Mouse (Mus musculus) limb, embryonic 13.5 days (tissue): Measurements from ENCODE around the gene Rtraf. TPM values are rescaled to one million over a fixed set of nuclear protein-coding genes. Genes with fewer than 3 reads are reported as not detected.
"Not testable (repeated sequence)": the region's sequence is repeated elsewhere in the genome, so short reads cannot be mapped to it uniquely, and the experiment has no call there.

ENCODE experiments used
- ATAC-seq: fragments of 200-750 bp; cut with Nextera tagmentation; 2 replicates; pipeline ENCODE4 v1.8.0; 2017; ENCODE audit warnings: low read depth, moderate number of reproducible peaks, moderate TSS enrichment; ENCODE audit not compliant: low FRiP score
- H3K27ac ChIP-seq: fragments of 300-500 bp; sonication (generic); 2 replicates; pipeline ENCODE4 v1.5.1; 2015; ENCODE audit warnings: inconsistent platforms, mild to moderate bottlenecking, moderate library complexity
- H3K27me3 ChIP-seq: fragments of 300-500 bp; sonication (generic); 2 replicates; pipeline ENCODE4 v1.6.1; 2015; ENCODE audit warnings: mild to moderate bottlenecking, inconsistent platforms
- H3K36me3 ChIP-seq: fragments of 300-500 bp; sonication (generic); 2 replicates; pipeline ENCODE4 v1.6.1; 2015; ENCODE audit warnings: inconsistent platforms, mild to moderate bottlenecking, moderate library complexity
- H3K4me1 ChIP-seq: fragments of 300-500 bp; sonication (generic); 2 replicates; pipeline ENCODE4 v1.6.1; 2015; ENCODE audit warnings: inconsistent platforms
- H3K4me2 ChIP-seq: fragments of 300-500 bp; sonication (generic); replicated peaks from 2 replicates; pipeline ENCODE4 v1.6.1; 2015; ENCODE audit warnings: inconsistent platforms, mild to moderate bottlenecking, moderate library complexity
- H3K4me3 ChIP-seq: fragments of 300-500 bp; sonication (generic); 2 replicates; pipeline ENCODE4 v1.5.1; 2015; ENCODE audit warnings: moderate library complexity, mild to moderate bottlenecking, inconsistent platforms
- H3K9ac ChIP-seq: fragments of 300-500 bp; sonication (generic); 2 replicates; pipeline ENCODE4 v1.6.1; 2015; ENCODE audit warnings: mild to moderate bottlenecking, inconsistent platforms
- H3K9me3 ChIP-seq: fragments of 300-500 bp; sonication (generic); 2 replicates; pipeline ENCODE4 v1.6.1; 2016; ENCODE audit warnings: inconsistent platforms
- WGBS: fragments of 180-500 bp; shearing (Covaris S2); methylation state at CpG from one replicate; pipeline ENCODE4 v1.1.7; 2015; 5-methylcytosine and 5-hydroxymethylcytosine counted together
- polyA plus RNA-seq: library from polyadenylated mRNA; unstranded; fragments of >200 nt; fragmentation: Nextera tagmentation; extraction: Ambion mirVana; gene quantifications from 2 replicates; pipeline ENCODE4 v1.2.1, GENCODE M21; 2015

Gene Rtraf
- polyA plus RNA-seq: 239 and 245 TPM in 2 replicates

DNA sequence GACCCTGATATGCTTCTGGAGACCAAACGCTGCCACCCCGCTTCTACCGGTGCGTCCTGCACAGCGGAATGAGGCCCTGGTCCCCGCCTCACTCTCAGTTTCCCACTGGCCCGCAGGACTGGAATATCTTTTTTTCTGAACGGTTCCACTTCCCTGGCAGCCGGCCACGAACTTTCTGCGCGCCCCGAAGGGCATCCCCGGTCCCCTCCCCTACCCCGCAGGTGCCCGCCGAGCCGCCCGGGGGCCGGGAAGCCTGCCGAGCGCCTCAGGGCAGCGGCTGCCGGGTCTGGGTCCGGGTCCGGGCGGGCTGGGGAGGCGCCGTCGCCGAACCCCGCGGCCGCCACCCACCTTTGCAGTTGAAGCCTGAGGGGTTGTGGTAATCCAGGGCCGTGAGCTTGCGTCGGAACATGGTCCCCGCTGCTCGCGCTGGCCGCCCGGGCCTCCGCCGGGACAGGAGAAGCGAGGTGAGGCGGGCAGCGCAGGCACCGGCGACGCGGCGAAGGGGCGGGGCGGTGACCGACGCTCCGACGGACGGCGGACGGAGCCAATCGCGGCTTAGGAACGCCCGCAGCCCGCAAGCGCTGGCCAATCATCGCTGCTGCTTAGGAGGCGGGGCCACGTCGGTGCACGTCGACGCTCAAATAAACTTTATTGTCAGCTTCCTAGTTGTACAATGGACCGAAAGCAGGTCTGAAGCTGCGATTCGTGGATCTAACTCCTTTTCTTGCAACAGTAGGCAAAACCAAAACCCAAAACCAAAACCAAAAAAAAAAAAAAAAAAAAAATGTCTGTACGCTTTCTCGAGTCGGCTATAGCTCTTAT, at the start of gene Rtraf:
Gene Rtraf (minus strand): TSS at position 504 of the 822 bp plus-strand sequence.
- H3K4me1 ChIP-seq: peaks cover 12% of the 10 kb centered on the region
- H3K9ac ChIP-seq: peak within 1 kb of the TSS; percentile 91
- no peaks in the 10 kb centered on the region for H3K9me3 ChIP-seq
- peak within 1 kb of the TSS; percentile 66 for H3K27ac ChIP-seq
- H3K27me3 ChIP-seq: no peaks in the 10 kb centered on the region
- H3K4me3 ChIP-seq: peak within 1 kb of the TSS; percentile 97
- WGBS: under 1% methylated on average over 79 of the region's 80 CpGs
- ATAC-seq: peak; percentile 99
- peak within 1 kb of the TSS; percentile 66 for H3K4me2 ChIP-seq
- H3K36me3 ChIP-seq: peaks cover 26% of the 10 kb centered on the region

DNA sequence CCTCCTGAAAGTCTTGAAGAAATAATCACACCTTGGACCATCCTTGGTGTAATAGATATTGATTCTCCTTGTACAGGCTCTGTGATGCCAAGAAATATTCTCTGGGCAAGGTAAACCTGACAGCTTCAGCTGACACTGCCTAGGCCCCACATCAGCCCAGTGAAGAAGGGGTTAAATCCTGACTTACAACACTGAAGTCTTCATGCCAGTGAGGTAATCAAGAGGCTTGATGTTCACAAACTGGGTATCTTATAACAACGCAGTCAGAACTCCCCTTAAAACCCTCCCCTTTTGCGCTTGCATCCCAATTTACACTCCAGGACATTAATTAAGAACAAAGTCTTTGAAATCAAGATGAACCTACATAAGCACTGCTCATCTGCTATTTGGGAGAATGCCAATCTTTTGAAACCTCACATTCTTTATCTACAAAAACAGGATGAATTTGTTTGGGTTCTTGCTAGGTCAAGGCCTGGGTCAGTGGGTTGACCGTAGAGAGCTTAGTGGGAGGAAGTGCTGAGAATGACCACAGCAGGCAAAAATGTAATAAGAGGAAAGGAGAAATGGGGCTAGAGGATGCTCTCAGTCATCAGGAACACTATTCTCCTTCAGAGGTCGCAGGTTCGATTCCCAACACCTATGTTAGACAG, 43.8 kb upstream of the Rtraf start:
- Histone ChIP-seq H3K27me3 (no peaks in the 10 kb centered on the region), H3K4me3 (no peak overlapping the region), H3K4me2 (no peak overlapping the region), H3K9ac (no peak overlapping the region), H3K4me1 (no peaks in the 10 kb centered on the region), H3K36me3 (no peaks in the 10 kb centered on the region), H3K9me3 (no peaks in the 10 kb centered on the region), H3K27ac (no peak overlapping the region)
- no peak for ATAC-seq
- WGBS: 71% methylated on average over 5 of the region's 5 CpGs

DNA sequence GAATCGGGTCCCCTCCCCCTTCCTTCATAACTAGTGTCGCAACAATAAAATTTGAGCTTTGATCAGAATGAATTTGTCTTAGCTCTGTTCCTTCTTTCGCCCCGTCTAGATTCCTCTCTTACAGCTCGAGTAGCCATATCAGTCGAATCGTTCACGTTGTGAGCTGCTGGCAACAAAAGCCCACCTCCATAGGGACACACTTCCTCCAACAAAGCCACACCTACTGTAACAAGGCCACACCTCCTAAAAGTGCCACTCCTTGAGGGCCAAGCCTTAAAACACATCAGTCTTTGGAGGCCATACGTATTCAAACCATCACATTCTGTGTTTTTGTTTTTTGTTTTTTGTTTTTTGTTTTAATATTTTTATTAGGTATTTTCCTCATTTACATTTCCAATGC, 41.5 kb upstream of the Rtraf start:
- H3K9me3 ChIP-seq, H3K4me3 ChIP-seq, H3K4me1 ChIP-seq, H3K27ac ChIP-seq, H3K36me3 ChIP-seq, H3K9ac ChIP-seq, ATAC-seq, H3K4me2 ChIP-seq, H3K27me3 ChIP-seq: not testable (repeated sequence)
- WGBS: 86% methylated on average over 9 of the region's 9 CpGs

DNA sequence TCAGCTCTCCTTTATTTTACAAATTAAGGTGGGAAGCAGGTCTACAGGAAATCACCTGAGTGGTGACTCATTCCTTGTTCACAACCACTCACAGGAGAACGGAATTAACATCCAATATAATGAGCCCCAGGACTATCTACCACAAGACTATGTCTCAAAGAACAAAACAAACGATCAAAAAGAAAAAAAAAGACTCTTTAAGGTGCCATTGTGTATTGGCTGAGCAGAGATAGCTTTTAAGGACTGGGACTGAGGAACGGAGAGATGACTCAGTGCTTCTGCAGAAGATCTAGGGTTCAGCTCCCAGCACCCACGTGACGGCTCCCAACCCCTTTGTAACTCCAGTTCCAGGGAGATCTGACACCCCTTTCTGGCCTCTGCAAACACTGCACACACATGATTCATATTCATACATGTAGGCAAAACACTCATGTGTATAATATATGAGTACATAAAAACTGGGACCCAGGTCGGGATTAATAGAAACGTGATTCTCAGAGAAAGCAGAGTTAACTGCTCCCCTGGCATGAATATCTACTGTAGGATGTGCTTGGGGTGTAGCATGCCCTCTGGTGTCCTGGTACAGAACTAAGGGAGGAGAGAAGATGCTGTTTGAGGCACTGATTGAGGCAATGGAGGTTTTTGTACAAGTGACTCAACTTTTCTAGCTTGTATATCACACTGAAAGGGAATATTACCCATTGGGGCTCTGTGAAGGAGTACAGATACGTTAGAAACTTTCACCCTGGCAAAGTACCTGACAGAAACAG, 37.9 kb upstream of the Rtraf start:
- no peak for ATAC-seq
- H3K4me3 ChIP-seq: no peak overlapping the region
- no peaks in the 10 kb centered on the region for H3K27me3 ChIP-seq
- 80% methylated on average over 8 of the region's 8 CpGs for WGBS
- H3K9ac ChIP-seq: no peak overlapping the region
- H3K4me2 ChIP-seq: no peak overlapping the region
- no peak overlapping the region for H3K27ac ChIP-seq
- H3K36me3 ChIP-seq: no peaks in the 10 kb centered on the region
- H3K4me1 ChIP-seq: no peaks in the 10 kb centered on the region
- no peaks in the 10 kb centered on the region for H3K9me3 ChIP-seq

DNA sequence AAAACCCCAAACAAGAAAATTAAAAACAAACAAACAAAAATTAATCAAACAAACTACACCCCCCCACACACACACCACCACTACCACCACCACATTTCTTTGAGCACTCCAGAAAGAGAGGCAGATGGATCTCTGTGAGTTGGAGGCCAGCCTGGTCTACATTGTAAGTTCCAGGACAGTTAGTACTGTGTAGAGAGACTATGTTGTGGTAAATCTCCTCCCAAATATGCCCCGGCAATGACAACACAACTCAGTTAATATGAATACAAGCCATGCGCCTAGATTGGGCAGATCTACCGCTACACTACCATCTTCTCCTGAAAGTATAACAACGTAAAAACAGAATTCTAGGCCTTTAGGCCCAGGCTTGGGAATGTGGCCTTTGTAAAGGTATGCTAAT, 36.7 kb upstream of the Rtraf start:
- no peaks in the 10 kb centered on the region for H3K4me1 ChIP-seq
- no peak overlapping the region for H3K27ac ChIP-seq
- H3K4me2 ChIP-seq: no peak overlapping the region
- H3K36me3 ChIP-seq: no peaks in the 10 kb centered on the region
- H3K9ac ChIP-seq: no peak overlapping the region
- H3K9me3 ChIP-seq: no peaks in the 10 kb centered on the region
- WGBS: 90% methylated on average over 4 of the region's 4 CpGs
- no peak for ATAC-seq
- no peak overlapping the region for H3K4me3 ChIP-seq
- H3K27me3 ChIP-seq: no peaks in the 10 kb centered on the region

DNA sequence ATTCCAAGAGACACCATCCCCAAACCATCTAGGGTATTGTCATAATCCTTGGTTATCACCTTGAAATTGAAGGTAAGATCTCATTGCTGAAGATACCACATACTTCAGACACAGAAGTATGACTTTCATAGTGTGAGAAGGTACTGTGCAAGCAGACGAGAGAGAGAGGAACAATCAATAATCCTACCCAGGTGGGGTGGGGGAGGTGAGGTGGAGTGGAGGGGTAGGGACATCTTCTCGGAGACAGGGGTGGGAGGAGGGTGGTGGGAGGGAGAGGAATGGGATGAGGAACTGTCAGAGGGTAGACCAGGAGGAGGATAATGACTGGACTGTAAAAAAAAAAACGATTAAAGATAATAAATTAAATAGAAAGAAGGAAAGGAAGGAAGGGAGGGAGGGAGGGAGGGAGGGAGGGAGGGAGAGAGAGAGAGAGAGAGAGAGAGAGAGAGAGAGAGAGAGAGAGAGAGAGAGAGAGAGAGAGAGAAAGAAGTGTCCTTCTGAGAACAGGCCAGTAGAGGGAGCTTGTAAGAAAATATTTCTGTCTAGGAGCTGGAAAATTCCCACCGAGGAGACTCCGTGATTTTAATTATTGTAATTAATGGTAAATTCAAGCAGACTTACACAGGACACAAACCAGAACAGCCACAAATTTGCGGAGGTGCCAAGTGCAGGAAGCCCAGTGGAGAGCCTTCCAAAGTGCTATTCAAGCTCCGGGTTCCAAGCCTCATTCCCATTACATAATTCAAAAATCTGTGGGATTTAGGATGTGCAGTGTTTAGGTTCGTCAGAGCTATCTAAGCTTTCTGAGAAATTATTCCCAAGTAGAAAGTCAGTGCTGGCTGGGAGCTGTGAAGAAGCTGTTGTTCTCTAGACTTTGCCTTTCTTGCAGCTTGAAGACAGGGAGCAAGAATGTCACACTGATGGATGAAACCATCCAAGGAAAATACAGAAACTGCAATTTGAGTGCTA, 35.5 kb upstream of the Rtraf start:
- Histone ChIP-seq H3K27ac (no peak overlapping the region), H3K27me3 (no peaks in the 10 kb centered on the region), H3K4me1 (no peaks in the 10 kb centered on the region), H3K36me3 (no peaks in the 10 kb centered on the region), H3K9ac (no peak overlapping the region), H3K9me3 (no peaks in the 10 kb centered on the region), H3K4me2 (no peak overlapping the region), H3K4me3 (no peak overlapping the region)
- WGBS: 41% methylated on average over 8 of the region's 8 CpGs
- no peak for ATAC-seq

DNA sequence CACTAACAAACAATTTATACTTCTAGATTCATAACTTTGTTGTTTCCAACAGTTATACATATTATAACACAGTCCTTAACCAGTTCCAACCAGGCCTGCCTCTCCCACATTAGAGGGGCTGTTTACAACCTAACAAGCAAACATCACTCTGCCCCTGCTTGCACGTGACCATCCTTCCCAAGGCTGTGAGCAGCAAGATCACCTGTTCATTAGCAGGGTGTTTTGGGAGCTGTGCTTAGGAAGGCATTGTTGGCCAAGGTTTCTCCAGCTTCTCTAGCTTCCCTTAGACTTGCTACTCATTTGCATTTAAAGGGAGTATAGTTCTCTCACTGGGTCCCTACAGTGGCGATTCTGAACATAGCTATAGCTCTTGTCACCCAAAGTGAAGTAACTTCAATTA, 34.7 kb upstream of the Rtraf start:
- Histone ChIP-seq H3K36me3 (no peaks in the 10 kb centered on the region), H3K9me3 (no peaks in the 10 kb centered on the region), H3K4me1 (peaks cover 5% of the 10 kb centered on the region; the same call in 1 of the 2 replicates), H3K27me3 (no peaks in the 10 kb centered on the region), H3K4me3 (no peak overlapping the region), H3K4me2 (no peak overlapping the region), H3K27ac (no peak overlapping the region), H3K9ac (no peak overlapping the region)
- 68% methylated on average over 2 of the region's 2 CpGs for WGBS
- ATAC-seq: no peak

DNA sequence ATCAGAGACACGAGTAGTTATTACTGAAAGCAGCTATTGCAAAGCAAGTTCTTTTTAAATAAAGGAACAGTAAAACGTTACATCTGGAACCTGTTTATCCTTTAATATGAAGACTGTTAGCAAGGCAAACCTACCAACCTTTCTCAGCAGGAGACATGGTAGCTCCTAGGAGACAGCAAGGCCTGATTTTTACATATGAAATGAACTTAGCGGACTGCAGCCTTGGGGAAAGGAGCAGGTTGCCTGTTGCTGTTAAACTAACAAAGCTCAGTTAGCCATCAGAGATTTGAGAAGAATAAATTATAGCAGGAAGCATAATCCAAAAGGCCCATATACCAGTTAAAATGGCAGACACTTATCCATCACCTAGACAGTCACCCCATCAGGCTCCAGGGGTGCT, 29.8 kb upstream of the Rtraf start:
- Histone ChIP-seq H3K27me3 (no peaks in the 10 kb centered on the region), H3K4me3 (no peak overlapping the region), H3K27ac (no peak overlapping the region), H3K36me3 (no peaks in the 10 kb centered on the region), H3K4me1 (peaks cover 5% of the 10 kb centered on the region; the same call in 1 of the 2 replicates), H3K9me3 (no peaks in the 10 kb centered on the region), H3K9ac (no peak overlapping the region), H3K4me2 (no peak overlapping the region)
- 34% methylated on average over 3 of the region's 3 CpGs for WGBS
- no peak for ATAC-seq

DNA sequence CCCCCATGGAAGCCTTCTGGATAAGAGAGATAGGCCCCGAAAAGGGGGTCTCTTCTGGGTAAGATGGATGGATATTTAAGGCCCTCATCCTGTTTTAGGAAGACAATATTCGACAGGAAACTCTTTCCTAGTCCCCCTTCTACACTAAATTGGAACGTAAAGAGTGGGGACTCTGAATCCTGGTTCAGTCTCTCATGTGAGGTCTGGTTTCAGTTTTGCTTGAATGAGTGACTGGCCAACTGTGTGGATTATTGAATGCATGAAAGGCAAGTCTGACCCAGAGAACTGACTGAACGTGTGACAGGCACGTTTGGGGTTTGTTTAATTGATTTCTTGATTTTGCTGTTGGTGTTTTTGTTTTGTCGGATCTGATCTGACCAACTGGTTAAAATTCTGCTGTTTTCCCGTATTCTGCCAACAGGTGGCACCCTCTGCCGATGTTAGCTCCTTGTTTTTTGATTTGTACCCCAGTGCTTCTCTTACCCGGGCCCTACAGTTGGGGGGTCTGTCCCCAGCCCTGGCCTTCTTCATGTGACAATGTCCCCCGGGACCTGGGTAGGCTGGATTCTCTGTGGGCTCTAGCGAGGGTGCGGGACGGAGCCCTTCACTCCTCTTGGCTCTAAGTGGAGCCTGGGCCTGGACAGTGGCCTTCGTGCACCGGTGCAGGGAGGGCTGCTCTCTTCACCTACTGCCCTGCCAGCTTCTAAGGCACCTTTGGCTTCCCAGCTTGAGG, 16.1 kb upstream of the Rtraf start:
- Histone ChIP-seq H3K9ac (peak overlapping the region; percentile 54; the same call in 1 of the 2 replicates), H3K4me3 (peak overlapping the region; percentile 25), H3K9me3 (no peaks in the 10 kb centered on the region), H3K27me3 (no peaks in the 10 kb centered on the region), H3K4me1 (0 out of 2 replicates have a peak, but pooled peaks cover 3% of the 10 kb centered on the region), H3K27ac (no peak overlapping the region), H3K4me2 (peak overlapping the region; percentile 56), H3K36me3 (no peaks in the 10 kb centered on the region)
- WGBS: 23% methylated on average over 15 of the region's 15 CpGs
- peak; percentile 69 for ATAC-seq

DNA sequence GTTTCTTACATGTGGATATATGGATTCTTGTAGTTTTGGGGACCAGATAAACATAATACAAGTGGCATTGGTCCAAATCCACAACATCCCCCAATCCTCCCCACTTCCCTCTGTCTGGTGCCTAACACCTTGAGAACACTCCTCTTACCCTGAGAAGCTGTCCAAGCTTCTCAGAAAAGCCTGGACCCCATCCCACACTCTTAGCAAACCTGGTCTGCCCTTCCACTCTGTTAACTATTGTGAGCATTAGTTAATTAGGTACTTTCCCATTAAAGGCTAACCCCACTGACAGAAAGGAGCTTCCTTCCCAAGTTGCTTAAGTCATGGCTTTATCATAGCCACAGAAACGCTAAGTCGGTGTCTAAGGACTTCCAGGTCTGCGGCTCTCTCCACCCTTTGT, 12.7 kb upstream of the Rtraf start:
- Histone ChIP-seq H3K9ac (no peak overlapping the region), H3K36me3 (no peaks in the 10 kb centered on the region), H3K4me3 (no peak overlapping the region), H3K27me3 (no peaks in the 10 kb centered on the region), H3K4me1 (0 out of 2 replicates have a peak, but pooled peaks cover 3% of the 10 kb centered on the region), H3K27ac (no peak overlapping the region), H3K4me2 (no peak overlapping the region), H3K9me3 (no peaks in the 10 kb centered on the region)
- ATAC-seq: no peak
- WGBS: 81% methylated on average over 3 of the region's 3 CpGs

DNA sequence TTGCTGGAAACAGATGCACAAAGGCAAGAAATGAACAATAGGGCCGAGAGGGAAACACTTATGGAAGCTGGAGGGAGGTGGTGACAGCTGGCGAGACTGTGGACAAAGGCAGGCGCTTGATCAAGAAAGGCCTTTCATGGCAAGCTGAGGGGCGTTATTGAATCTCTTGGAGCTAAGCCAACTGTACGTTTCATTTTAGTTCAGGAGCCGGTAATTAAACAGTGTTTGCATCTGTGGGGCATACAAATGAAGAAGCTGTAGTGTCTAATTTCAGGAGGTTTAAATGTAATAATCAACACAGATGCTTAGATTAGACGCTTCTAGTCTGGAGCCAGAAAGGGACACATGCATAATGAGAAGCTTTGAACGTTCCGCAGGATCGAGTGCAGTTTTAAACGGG, 1.9 kb upstream of the Rtraf start:
- Histone ChIP-seq H3K27ac (no peak overlapping the region), H3K4me3 (no peak overlapping the region), H3K9me3 (no peaks in the 10 kb centered on the region), H3K9ac (no peak overlapping the region), H3K36me3 (peaks cover 13% of the 10 kb centered on the region), H3K27me3 (no peaks in the 10 kb centered on the region), H3K4me2 (no peak overlapping the region), H3K4me1 (peaks cover 12% of the 10 kb centered on the region)
- ATAC-seq: no peak
- 74% methylated on average over 11 of the region's 11 CpGs for WGBS
